11 mouse cellular contexts compared by ENCODE assay signal in genomic region chr2:142838775-142839174, GRCm38 (mm10).
"Had no signal": no experiment of that assay in that cellular context is flagged by ENCODE, and none has a peak within 500 bp of the region (broad histone marks: within the 10 kb centered on the region; RNA-seq: fewer than 3 reads in every experiment).

No protein-coding gene starts in this region.

- H3K9ac ChIP-seq: hindbrain, embryonic 15.5 days; liver, embryonic 13.5 days; liver, postnatal 0 days; midbrain, embryonic 13.5 days; neural tube, embryonic 15.5 days had no signal

- H3K27ac ChIP-seq: hindbrain, embryonic 15.5 days; layer of hippocampus, adult 2 months; liver, embryonic 13.5 days; midbrain, embryonic 13.5 days; neural tube, embryonic 15.5 days had no signal

- H3K4me2 ChIP-seq: hindbrain, embryonic 15.5 days; liver, embryonic 13.5 days; midbrain, embryonic 13.5 days; neural tube, embryonic 15.5 days had no signal

- H3K4me1 ChIP-seq: hindbrain, embryonic 15.5 days; liver, embryonic 13.5 days; midbrain, embryonic 13.5 days had no signal

- H3K36me3 ChIP-seq: hindbrain, embryonic 15.5 days; liver, embryonic 13.5 days; midbrain, embryonic 13.5 days; neural tube, embryonic 15.5 days had no signal

- H3K9me3 ChIP-seq: hindbrain, embryonic 15.5 days; liver, embryonic 13.5 days; midbrain, embryonic 13.5 days; neural tube, embryonic 15.5 days had no signal

- H3K4me3 ChIP-seq: hindbrain, embryonic 15.5 days; layer of hippocampus, adult 2 months; liver, embryonic 13.5 days; midbrain, embryonic 13.5 days; myocyte; neural tube, embryonic 15.5 days had no signal

- ATAC-seq: inflammation-experienced regulatory T-cells, adult 6 months; midbrain, embryonic 13.5 days had no signal

- DNase-seq: liver, embryonic 13.5 days; right cerebral cortex, adult 18-20 months; right cerebral cortex, postnatal 25 days; thymus, postnatal 4 days had no signal

- H3K27me3 ChIP-seq: hindbrain, embryonic 15.5 days; liver, embryonic 13.5 days; neural tube, embryonic 15.5 days had no signal
